Mouse (Mus musculus) ovary, postnatal 14 days (tissue): ENCODE data around the gene Gabrr2.
A peak's percentile ranks its signal among the peaks of the same experiment; 100 is the strongest.

Experiments used
- DNase-seq: peaks from one replicate; pipeline ENCODE4 v3.0.0; 2022; ENCODE audit warnings: low spot score

Gene Gabrr2

DNA sequence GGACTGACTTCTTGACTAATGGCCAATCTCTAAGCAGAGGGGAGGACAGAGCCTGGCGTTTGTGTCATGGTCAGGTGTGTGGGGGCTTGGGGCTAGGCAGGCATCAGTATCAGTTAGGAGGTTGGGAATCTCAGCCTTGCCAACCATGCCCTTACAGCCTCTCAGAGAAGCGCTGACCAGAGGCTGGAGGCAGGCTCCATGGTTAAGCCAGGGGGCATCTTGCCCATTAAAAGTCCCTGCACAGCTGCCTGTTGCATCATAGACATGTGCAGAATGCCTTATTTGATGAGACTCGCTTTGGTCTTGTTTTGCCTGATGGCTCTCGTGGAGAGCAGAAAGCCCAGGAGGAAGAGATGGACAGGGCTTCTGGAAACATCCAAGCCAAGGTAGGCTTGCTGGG, at the start of gene Gabrr2:
Gene Gabrr2, plus strand, starts transcription at position 19 of the 400 bp plus-strand sequence.
- no peak for DNase-seq

GRCm38 (mm10) chr4:33018361-33018999, 44.3 kb upstream of the Gabrr2 start:
- peak; percentile 81 for DNase-seq

DNA sequence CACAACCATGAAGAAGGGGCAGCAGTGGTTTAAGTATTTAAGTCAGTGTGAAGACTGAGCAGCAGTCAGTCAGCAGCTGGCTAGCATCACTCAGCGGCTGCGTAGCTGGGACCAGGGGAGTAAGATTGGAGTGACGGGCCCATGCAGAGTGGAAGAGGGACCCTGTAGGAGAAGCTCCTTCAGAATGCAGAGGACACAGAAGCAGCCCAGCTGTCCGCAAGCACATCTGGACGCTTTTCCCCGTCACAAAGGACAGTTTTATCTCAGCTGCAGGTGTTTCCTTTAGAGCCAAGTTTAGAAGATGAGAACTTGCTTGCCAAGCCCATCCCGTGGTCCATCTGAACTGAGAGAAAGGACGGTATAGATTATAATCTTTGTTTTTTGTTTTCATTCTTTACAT, 38.4 kb upstream of the Gabrr2 start:
- DNase-seq, result no peak

- no peak for DNase-seq
Observed at GRCm38 (mm10) chr4:33029104-33029503, 33.7 kb upstream of the Gabrr2 start.

- DNase-seq, result no peak
Observed at GRCm38 (mm10) chr4:33030264-33031194, 32.3 kb upstream of the Gabrr2 start.

DNA sequence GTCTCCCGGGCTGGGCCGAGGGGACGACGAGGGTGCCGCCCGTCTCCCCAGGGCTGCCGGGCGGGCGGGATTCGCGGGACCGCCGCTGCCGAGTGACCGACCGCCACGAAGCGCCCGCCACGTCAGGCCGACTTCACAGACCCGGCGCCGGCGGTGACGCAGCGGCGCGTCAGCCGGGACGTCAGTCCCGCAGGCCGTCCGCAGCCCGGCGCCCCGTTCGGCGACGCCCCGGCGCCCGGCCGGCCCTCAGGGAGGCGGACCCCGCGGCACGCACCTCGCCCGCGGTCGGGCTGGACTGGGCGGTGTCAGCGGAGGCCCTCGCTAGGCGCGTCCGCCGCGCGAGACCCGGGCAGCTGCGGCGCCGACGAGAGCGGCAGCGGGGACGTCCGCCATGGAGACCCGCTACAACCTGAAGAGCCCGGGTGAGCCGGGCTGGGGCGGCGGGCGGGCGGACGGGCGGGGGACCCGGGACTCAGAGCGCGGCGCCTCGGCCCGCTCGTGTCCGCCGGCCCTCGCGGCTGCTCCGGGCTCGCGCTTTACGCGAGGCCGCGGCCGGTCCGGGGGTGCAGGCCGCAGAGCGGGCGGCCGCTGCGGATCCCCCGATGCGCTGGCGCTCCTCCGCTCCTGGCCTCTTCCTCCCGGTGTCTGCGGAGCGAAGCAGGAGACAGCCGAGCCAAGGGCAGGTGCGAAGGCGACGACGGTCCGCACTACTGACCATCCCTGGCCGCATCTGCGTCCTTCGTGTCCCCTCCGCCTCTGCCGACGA, 31.4 kb upstream of the Gabrr2 start, which contains the start of gene Ube2j1:
Gene Ube2j1, plus strand, starts transcription at position 222 of the 766 bp plus-strand sequence.
- peak; percentile 89 for DNase-seq

- no peak for DNase-seq
Observed at GRCm38 (mm10) chr4:33032045-33032444, 30.8 kb upstream of the Gabrr2 start.

GRCm38 (mm10) chr4:33033515-33033914, 29.3 kb upstream of the Gabrr2 start:
- no peak for DNase-seq

GRCm38 (mm10) chr4:33039826-33040225, 23.0 kb upstream of the Gabrr2 start:
- DNase-seq, result no peak

GRCm38 (mm10) chr4:33049601-33050000, 13.2 kb upstream of the Gabrr2 start:
- DNase-seq, result no peak

- no peak for DNase-seq
Observed at GRCm38 (mm10) chr4:33052055-33052454, 10.7 kb upstream of the Gabrr2 start.

- no peak for DNase-seq
Observed at GRCm38 (mm10) chr4:33052650-33053049, 10.1 kb upstream of the Gabrr2 start.

GRCm38 (mm10) chr4:33054426-33054825, 8.4 kb upstream of the Gabrr2 start:
- DNase-seq, result no peak

GRCm38 (mm10) chr4:33056317-33056716, 6.5 kb upstream of the Gabrr2 start:
- DNase-seq, result no peak

- DNase-seq, result peak; percentile 15
Observed at GRCm38 (mm10) chr4:33057890-33058687, 4.7 kb upstream of the Gabrr2 start.

DNA sequence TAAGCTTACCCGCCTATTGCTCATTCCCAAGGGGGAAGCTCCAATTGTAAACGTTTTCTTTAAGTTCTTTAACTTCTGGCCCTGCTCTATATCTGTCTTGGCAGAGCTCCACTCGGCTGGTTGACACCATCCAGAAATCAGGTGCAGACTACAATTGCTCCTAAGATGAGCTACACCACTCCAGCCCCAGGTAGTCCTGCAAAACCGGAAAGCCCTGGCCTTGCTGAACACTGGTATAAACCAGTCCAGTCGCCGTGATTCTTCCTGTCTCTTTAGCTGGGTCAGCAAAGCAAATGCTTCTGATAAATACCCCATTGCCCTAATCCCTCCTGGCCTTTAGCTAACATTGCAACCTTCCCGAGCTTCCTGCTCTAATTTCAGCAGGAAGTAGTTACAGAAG, 1.6 kb upstream of the Gabrr2 start:
- DNase-seq, result no peak

DNA sequence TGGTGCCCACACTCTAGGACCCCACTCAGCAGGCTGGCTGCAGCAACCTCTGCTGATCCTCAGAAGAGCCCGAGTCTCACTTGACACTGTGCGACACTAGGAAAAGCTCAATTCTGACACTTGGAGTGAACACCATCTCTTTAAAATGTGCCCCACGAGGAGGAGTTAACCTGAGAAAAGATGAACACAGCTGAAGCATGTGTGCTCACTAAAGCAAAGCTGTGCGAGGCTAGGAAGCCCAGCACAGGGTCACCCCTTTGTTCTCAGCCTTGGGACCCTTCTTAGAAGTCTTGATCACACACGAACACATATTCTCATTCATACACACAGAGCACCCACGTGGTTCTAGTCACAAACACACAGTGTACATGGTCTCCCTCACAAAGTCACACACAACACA, 2.2 kb downstream of the Gabrr2 start:
- no peak for DNase-seq

DNA sequence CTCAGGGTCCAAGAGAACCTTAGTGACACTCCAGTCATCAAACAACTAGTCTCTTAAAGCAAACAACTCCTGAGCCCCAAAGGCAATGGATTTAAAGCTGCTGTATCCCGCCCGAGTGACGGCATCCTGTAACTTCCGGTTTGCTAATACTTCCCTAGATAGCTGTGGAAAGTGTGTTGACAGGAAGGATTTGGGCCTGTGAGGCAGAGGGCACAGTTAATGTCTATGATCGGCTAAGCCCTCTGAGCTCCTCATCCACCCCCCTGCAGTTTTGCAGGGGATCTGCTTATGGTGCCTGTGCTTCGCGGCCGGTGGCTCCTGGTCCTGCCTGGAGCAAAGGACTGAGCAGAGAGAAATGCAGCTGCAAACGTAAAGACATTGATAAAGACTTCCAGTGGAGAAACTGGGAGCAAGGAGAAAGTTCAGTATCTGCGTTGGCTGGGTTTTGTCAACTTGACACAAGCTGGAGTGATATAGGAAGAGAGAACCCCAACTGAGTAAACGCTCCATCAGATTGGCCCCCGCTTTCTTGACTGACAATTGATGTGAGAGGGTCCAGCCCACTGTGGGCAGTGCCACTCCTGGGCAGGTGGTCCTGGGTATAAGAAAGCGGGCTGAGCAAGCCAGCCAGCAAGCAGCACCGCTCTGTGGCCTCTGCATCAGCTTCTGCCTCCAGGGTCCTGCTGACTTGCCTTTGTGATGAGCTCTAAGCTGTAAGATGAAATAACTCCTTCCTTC, 3.6 kb downstream of the Gabrr2 start:
- no peak for DNase-seq

DNA sequence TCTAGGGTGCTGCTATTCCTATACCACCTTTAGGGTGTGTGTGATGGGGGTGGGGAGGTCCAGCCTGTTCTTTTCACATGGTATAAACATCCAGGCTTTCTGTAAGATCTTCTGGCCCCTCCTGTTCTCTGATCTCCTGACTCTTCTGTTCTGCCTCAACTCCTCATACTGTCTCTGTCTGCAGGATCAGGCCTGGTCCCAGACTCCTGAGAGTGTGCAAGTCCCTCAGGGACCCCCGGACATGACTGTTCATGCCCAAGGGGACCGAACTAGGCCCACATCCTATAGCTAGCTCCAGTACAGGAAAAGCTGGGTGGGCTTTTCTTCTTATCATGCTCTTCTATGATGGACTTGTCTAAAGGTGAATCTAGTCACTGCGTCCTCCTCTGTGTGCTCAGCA, 4.5 kb downstream of the Gabrr2 start:
- DNase-seq, result no peak

- DNase-seq, result no peak
Observed at GRCm38 (mm10) chr4:33067826-33068225, 5.0 kb downstream of the Gabrr2 start.

DNA sequence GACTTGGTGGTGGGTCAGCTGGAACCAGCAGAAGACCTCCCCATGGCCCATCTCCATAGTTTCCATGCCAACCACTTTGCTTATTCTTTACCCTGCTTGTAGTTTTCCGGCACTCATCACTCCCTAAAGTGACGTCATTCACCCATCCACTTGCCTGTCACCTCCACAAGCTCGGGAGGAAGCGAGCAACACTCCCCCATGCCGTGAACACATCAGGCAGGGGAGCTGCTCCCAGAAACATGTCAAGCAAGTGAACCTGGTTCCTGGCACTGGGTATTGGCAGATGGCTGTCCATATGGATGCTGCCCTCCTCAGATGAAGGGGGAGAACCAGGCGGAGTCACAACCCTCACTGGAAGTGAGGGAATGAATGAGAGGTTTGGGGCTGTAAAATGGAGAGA, 6.1 kb downstream of the Gabrr2 start:
- no peak for DNase-seq
